Mouse (Mus musculus): ENCODE data around the gene Lce3e.

GRCm38 (mm10) chr3:92991926-92992325 is 25.1 kb downstream of the Lce3e start, which contains the start of gene Lce3f:
- no peak for TF ChIP-seq EP300 (IDR thresholded peaks at IDR 0.05; ENCODE audit: low read depth in 1 of 2, low read length in 2 of 2)
- TF ChIP-seq ZMIZ1 (IDR thresholded peaks at IDR 0.05; ENCODE audit: low read depth, low read length) = no peak
- TF ChIP-seq NELFE (IDR thresholded peaks at IDR 0.05; ENCODE audit: low read depth, low read length) = no peak
- TF ChIP-seq CTCF (IDR thresholded peaks at IDR 0.05 in 2 of 3, conservative IDR thresholded peaks at IDR 0.05 in 1 of 3; ENCODE audit: control insufficient read depth in 1 of 3, insufficient read depth in 1 of 3, low read depth in 2 of 3, low read length in 3 of 3, poor library complexity in 1 of 3, severe bottlenecking in 1 of 3) = no peak
- TF ChIP-seq USF1 (IDR thresholded peaks at IDR 0.05; ENCODE audit: low read depth, low read length) = no peak
- no peak for TF ChIP-seq POLR2A (IDR thresholded peaks at IDR 0.05; ENCODE audit: control insufficient read depth in 1 of 2, insufficient read depth in 1 of 2, low read depth in 1 of 2, low read length in 2 of 2, poor library complexity in 1 of 2)
- TF ChIP-seq MAFK (IDR thresholded peaks at IDR 0.05; ENCODE audit: borderline replicate concordance, low read depth, low read length) = no peak
- TF ChIP-seq JUND (IDR thresholded peaks at IDR 0.05; ENCODE audit: low read depth, low read length) = no peak
- TF ChIP-seq MAZ (IDR thresholded peaks at IDR 0.05; ENCODE audit: low read depth, low read length) = no peak
- no peak for TF ChIP-seq ZNF384 (IDR thresholded peaks at IDR 0.05; ENCODE audit: low read depth, low read length)
- no peak for TF ChIP-seq GABPA (IDR thresholded peaks at IDR 0.05; ENCODE audit: low read depth, low read length)
- no peak for TF ChIP-seq E2F4 (IDR thresholded peaks at IDR 0.05; ENCODE audit: borderline replicate concordance, low read depth, low read length)
